ENCODE assay signal across 22 mouse cellular contexts in the genomic region with DNA sequence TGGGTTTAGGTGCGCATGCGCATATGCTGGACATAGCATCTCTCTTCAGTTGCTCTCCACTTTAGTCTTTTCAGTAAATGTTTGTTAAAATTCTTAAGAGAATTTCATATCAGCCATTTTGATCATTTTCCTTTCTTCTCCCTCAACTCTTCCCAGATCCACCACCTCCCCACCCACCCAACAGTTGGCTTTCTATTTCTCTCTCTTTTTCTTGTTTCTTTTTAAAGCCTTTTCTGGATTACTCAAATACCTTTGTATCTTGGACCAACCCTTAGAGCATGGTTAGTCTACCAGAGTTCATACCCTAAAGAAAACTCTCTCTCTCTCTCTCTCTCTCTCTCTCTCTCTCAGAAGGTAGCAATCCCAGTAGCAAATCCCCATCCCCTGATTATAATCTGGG.
DNase-seq lines count a peak whose midpoint lies in the region; ATAC-seq and TF ChIP-seq lines count a peak whose summit lies in the region.
"Had no signal": no experiment of that assay in that cellular context is flagged by ENCODE, and none has a peak within 500 bp of the region (broad histone marks: within the 10 kb centered on the region; RNA-seq: fewer than 3 reads in every experiment).

No protein-coding gene starts in this region.

- no peak for ATAC-seq in midbrain, embryonic 11.5 days (ENCODE audit: low FRiP score)
- no peak for ATAC-seq in midbrain, embryonic 14.5 days (ENCODE audit: low FRiP score, low TSS enrichment)
- ATAC-seq: forebrain, embryonic 14.5 days; forebrain, embryonic 16.5 days had no signal

- no peak overlapping the region for H3K4me2 ChIP-seq in midbrain, embryonic 11.5 days
- H3K4me2 ChIP-seq in midbrain, embryonic 14.5 days (ENCODE audit: low read length) = no peak overlapping the region
- H3K4me2 ChIP-seq: embryonic facial prominence, embryonic 13.5 days; embryonic facial prominence, embryonic 15.5 days; forebrain, embryonic 12.5 days had no signal

- no peak for DNase-seq in layer of hippocampus, adult 2 months (ENCODE audit: low spot score in 2 of 2)
- DNase-seq in layer of hippocampus, postnatal 14 days (ENCODE audit: low spot score in 2 of 2) = no peak
- DNase-seq in midbrain, embryonic 11.5 days (ENCODE audit: low spot score, missing footprints) = peak; percentile 71
- DNase-seq in midbrain, embryonic 14.5 days = no peak
- DNase-seq in spleen, postnatal 10 days (ENCODE audit: low spot score in 2 of 2) = no peak
- DNase-seq: adrenal gland, adult 2 months; adrenal gland, postnatal 10 days; adrenal gland, postnatal 25 days; cerebellum, adult 11-12 months; cerebellum, adult 2 months; cerebellum, adult 9-10 months; cerebellum, postnatal 10 days; cerebellum, postnatal 25 days; embryo, embryonic 11 days had no signal

- no peak for TF ChIP-seq POLR2A in cortical plate, adult 2 months (IDR thresholded peaks at IDR 0.05; ENCODE audit: extremely low read depth, insufficient read depth, low read length)

- 100% methylated on average over 2 of the region's 2 CpGs for WGBS in midbrain, embryonic 11.5 days
- 98% methylated on average over 2 of the region's 2 CpGs for WGBS in midbrain, embryonic 14.5 days

- H3K36me3 ChIP-seq in midbrain, embryonic 11.5 days (ENCODE audit: control insufficient read depth, insufficient read depth, low read length) = no peaks in the 10 kb centered on the region
- no peaks in the 10 kb centered on the region for H3K36me3 ChIP-seq in midbrain, embryonic 14.5 days (ENCODE audit: control insufficient read depth, insufficient read depth, low read length)
- H3K36me3 ChIP-seq: embryonic facial prominence, embryonic 13.5 days; embryonic facial prominence, embryonic 15.5 days; forebrain, embryonic 10.5 days; forebrain, embryonic 12.5 days had no signal

- no peak for TF ChIP-seq CTCF in layer of hippocampus, adult 2 months (conservative IDR thresholded peaks at IDR 0.05)
- no peak for TF ChIP-seq CTCF in cortical plate, adult 2 months (IDR thresholded peaks at IDR 0.05; ENCODE audit: extremely low read depth, insufficient read depth, low read length)

- no peaks in the 10 kb centered on the region for H3K9me3 ChIP-seq in midbrain, embryonic 11.5 days (ENCODE audit: control insufficient read depth, low read length)
- no peaks in the 10 kb centered on the region for H3K9me3 ChIP-seq in midbrain, embryonic 14.5 days (ENCODE audit: control insufficient read depth, low read length)
- H3K9me3 ChIP-seq: embryonic facial prominence, embryonic 13.5 days; embryonic facial prominence, embryonic 15.5 days; forebrain, embryonic 10.5 days; forebrain, embryonic 12.5 days had no signal

- peak overlapping the region; percentile 53; the same call in 1 of the 2 replicates for H3K27ac ChIP-seq in layer of hippocampus, adult 2 months
- no peak overlapping the region for H3K27ac ChIP-seq in midbrain, embryonic 11.5 days (ENCODE audit: low read depth, low read length)
- no peak overlapping the region for H3K27ac ChIP-seq in midbrain, embryonic 14.5 days (replicated peaks; ENCODE audit: low read depth, low read length)
- H3K27ac ChIP-seq in cortical plate, adult 2 months (ENCODE audit: insufficient read depth, low read length) = peak overlapping the region; percentile 47
- H3K27ac ChIP-seq: embryonic facial prominence, embryonic 13.5 days; embryonic facial prominence, embryonic 15.5 days; forebrain, embryonic 12.5 days had no signal

- no peaks in the 10 kb centered on the region for H3K27me3 ChIP-seq in midbrain, embryonic 11.5 days (ENCODE audit: control insufficient read depth, insufficient read depth, low read length)
- no peaks in the 10 kb centered on the region for H3K27me3 ChIP-seq in midbrain, embryonic 14.5 days (ENCODE audit: control insufficient read depth, insufficient read depth, low read length)
- H3K27me3 ChIP-seq: embryonic facial prominence, embryonic 13.5 days; embryonic facial prominence, embryonic 15.5 days; forebrain, embryonic 12.5 days had no signal

- no peak overlapping the region for H3K9ac ChIP-seq in midbrain, embryonic 11.5 days (ENCODE audit: low read length)
- no peak overlapping the region for H3K9ac ChIP-seq in midbrain, embryonic 14.5 days (replicated peaks; ENCODE audit: low read length)
- H3K9ac ChIP-seq: embryonic facial prominence, embryonic 13.5 days; embryonic facial prominence, embryonic 15.5 days; forebrain, embryonic 12.5 days had no signal

- no peaks in the 10 kb centered on the region for H3K4me1 ChIP-seq in midbrain, embryonic 11.5 days (ENCODE audit: control insufficient read depth, insufficient read depth, low read length)
- no peaks in the 10 kb centered on the region for H3K4me1 ChIP-seq in midbrain, embryonic 14.5 days (ENCODE audit: control insufficient read depth, insufficient read depth, low read length)
- peaks cover 2% of the 10 kb centered on the region for H3K4me1 ChIP-seq in cortical plate, adult 2 months (ENCODE audit: control insufficient read depth, insufficient read depth, low read length)
- H3K4me1 ChIP-seq: embryonic facial prominence, embryonic 15.5 days; forebrain, embryonic 12.5 days had no signal

- H3K4me3 ChIP-seq in layer of hippocampus, adult 2 months = no peak overlapping the region
- H3K4me3 ChIP-seq in midbrain, embryonic 11.5 days (ENCODE audit: low read depth, low read length) = no peak overlapping the region
- H3K4me3 ChIP-seq in midbrain, embryonic 14.5 days (replicated peaks; ENCODE audit: low read depth, low read length) = no peak overlapping the region
- H3K4me3 ChIP-seq in cortical plate, adult 2 months (ENCODE audit: insufficient read depth, low read length) = no peak overlapping the region
- H3K4me3 ChIP-seq: embryonic facial prominence, embryonic 13.5 days; embryonic facial prominence, embryonic 15.5 days; erythroblast, embryonic 14.5 days; forebrain, embryonic 10.5 days; forebrain, embryonic 12.5 days had no signal

Comparison
In these comparisons a context has a peak if more than half of its experiments do, and no peak if none do; other contexts are left out.
1. H3K27ac ChIP-seq: peak in layer of hippocampus, adult 2 months (single experiment) and cortical plate, adult 2 months (single experiment); none in midbrain, embryonic 11.5 days (single experiment) and midbrain, embryonic 14.5 days (single experiment).